Mouse (Mus musculus) liver, embryonic 11.5 days (tissue): ENCODE results near the gene Dnaja3. TPM values are rescaled to one million over a fixed set of nuclear protein-coding genes. Genes with fewer than 3 reads are reported as not detected.
A peak's percentile ranks its signal among the peaks of the same experiment; 100 is the strongest.

Source experiments
- ATAC-seq: fragments of 200-750 bp; cut with Nextera tagmentation; replicated peaks from 2 replicates; pipeline ENCODE4 v1.8.0; 2017; ENCODE audit warnings: moderate number of reproducible peaks, mild to moderate bottlenecking, moderate TSS enrichment, moderate library complexity; ENCODE audit not compliant: low FRiP score
- DNase-seq: peaks from one replicate; pipeline ENCODE4 v3.0.0-alpha.2; 2017; ENCODE audit warnings: low spot score
- H3K27ac ChIP-seq: fragments of 300-500 bp; sonication (generic); 2 replicates; pipeline ENCODE4 v1.5.1; 2014; ENCODE audit warnings: mild to moderate bottlenecking, low read depth, low read length, control low read depth
- H3K27me3 ChIP-seq: fragments of 300-500 bp; sonication (generic); replicated peaks from 2 replicates; pipeline ENCODE4 v1.6.1; 2014; ENCODE audit warnings: low read length, mixed read lengths; ENCODE audit not compliant: control insufficient read depth, insufficient read depth
- H3K36me3 ChIP-seq: fragments of 300-500 bp; sonication (generic); 2 replicates; pipeline ENCODE4 v1.6.1; 2014; ENCODE audit warnings: mild to moderate bottlenecking, low read length, moderate library complexity, mixed read lengths; ENCODE audit not compliant: control insufficient read depth, insufficient read depth
- H3K4me1 ChIP-seq: fragments of 300-500 bp; sonication (generic); replicated peaks from 2 replicates; pipeline ENCODE4 v1.6.1; 2014; ENCODE audit warnings: low read length, mixed read lengths; ENCODE audit not compliant: control insufficient read depth, insufficient read depth
- H3K4me2 ChIP-seq: fragments of 300-500 bp; sonication (generic); 2 replicates; pipeline ENCODE4 v1.6.1; 2014; ENCODE audit warnings: mild to moderate bottlenecking, control low read depth, moderate library complexity
- H3K4me3 ChIP-seq: fragments of 300-500 bp; sonication (generic); 2 replicates; pipeline ENCODE4 v1.5.1; 2014; ENCODE audit warnings: low read depth, low read length, control low read depth
- H3K9ac ChIP-seq: fragments of 300-500 bp; sonication (generic); 2 replicates; pipeline ENCODE4 v1.6.1; 2014; ENCODE audit warnings: low read depth, low read length, control low read depth
- H3K9me3 ChIP-seq: fragments of 300-500 bp; sonication (generic); 2 replicates; pipeline ENCODE4 v1.6.1; 2016; ENCODE audit warnings: low read length, inconsistent platforms, mixed read lengths; ENCODE audit not compliant: control insufficient read depth
- WGBS: fragments of 180-500 bp; shearing (Covaris S2); extraction: QIAGEN DNeasy Blood & Tissue Kit; methylation state at CpG from one replicate; pipeline ENCODE4 v1.1.7; 2014; 5-methylcytosine and 5-hydroxymethylcytosine counted together
- polyA plus RNA-seq: library from polyadenylated mRNA; unstranded; fragments of >200 nt; fragmentation: Nextera tagmentation; extraction: Ambion mirVana; gene quantifications from 2 replicates; pipeline ENCODE4 v1.2.1, GENCODE M21; 2014

The Dnaja3 gene
- polyA plus RNA-seq, 1 experiment from 2014 or later, result 104 TPM

DNA sequence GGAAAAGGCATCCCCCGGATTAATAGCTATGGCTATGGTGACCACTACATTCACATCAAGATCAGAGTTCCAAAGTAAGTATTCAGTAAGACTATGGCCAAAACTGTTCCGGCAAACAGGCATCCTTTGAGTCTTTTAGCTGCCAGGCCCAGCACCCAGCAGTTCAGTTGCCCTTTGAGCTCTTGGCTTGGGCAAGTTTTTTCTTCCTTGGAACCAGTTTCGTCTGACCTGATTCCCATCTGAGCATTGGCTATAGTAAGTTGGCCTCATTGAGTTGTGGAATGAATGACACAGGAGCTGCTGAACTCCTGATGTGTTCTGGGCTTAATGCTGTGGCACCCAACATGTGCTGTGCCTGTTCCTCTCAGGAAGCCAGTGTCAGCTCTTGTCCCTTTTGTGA lies 61.4 kb downstream of the Dnaja3 start:
- 96% methylated on average over 3 of the region's 3 CpGs for WGBS
- Histone ChIP-seq H3K36me3 (peaks cover 60% of the 10 kb centered on the region), H3K4me3 (no peak overlapping the region), H3K4me2 (no peak overlapping the region), H3K9me3 (no peaks in the 10 kb centered on the region), H3K27me3 (no peaks in the 10 kb centered on the region), H3K4me1 (no peaks in the 10 kb centered on the region), H3K27ac (no peak overlapping the region), H3K9ac (no peak overlapping the region)
- DNase-seq (no peak), ATAC-seq (no peak)

DNA sequence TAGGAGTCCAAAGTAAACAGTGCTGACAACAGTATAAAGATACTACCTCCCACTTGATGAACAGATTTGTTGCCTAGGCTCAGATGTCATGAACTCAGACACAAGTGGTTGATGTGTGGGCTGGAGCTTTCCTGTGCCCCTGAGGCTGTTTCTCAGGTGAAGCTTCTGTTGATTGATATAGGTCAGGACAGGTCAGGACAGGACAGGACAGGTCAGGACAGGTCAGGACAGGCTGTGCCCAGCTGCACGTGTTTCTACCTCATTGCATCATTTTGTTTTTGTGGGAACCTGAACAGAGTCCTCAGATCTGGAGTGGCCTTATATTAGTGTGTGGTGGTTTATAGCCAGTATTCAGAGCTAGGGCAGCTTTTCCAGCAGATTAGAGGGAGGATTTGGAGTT lies 62.9 kb downstream of the Dnaja3 start:
- ATAC-seq, result no peak

DNA sequence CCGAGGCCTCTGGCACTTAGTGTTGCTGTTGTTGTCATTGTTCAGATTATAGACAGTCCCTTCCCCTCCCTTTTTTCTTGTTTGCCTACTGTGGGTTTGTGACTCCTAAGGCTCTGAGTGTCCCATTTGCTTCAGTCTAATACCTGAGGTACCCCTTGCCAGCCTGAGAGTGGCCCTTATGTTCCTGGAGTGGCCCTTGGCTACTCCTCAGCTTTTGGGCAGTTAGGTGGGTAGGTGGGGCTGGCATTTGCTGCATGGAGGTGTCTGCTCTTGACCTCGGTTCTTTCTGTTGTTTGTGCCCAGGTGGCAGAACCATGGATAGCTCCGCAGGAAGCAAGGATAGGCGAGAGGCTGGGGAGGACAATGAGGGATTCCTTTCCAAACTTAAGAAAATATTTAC lies 65.8 kb downstream of the Dnaja3 start:
- no peak overlapping the region for H3K27ac ChIP-seq
- H3K4me3 ChIP-seq, result no peak overlapping the region
- ATAC-seq (no peak), DNase-seq (no peak)
- no peaks in the 10 kb centered on the region for H3K4me1 ChIP-seq
- H3K36me3 ChIP-seq, result peaks cover 63% of the 10 kb centered on the region
- no peak overlapping the region for H3K9ac ChIP-seq
- no peaks in the 10 kb centered on the region for H3K9me3 ChIP-seq
- H3K4me2 ChIP-seq, result no peak overlapping the region
- 68% methylated on average over 4 of the region's 4 CpGs for WGBS
- H3K27me3 ChIP-seq, result no peaks in the 10 kb centered on the region

More for the DNA sequence above, 62.9 kb downstream of the Dnaja3 start:
- WGBS, result 67% methylated on average over 1 of the region's 1 CpGs
- H3K4me1 ChIP-seq, result no peaks in the 10 kb centered on the region
- no peaks in the 10 kb centered on the region for H3K9me3 ChIP-seq
- H3K27ac ChIP-seq, result no peak overlapping the region
- H3K4me2 ChIP-seq, result no peak overlapping the region
- H3K4me3 ChIP-seq, result no peak overlapping the region
- peaks cover 66% of the 10 kb centered on the region for H3K36me3 ChIP-seq
- no peak for DNase-seq
- H3K9ac ChIP-seq, result no peak overlapping the region
- H3K27me3 ChIP-seq, result no peaks in the 10 kb centered on the region

DNA sequence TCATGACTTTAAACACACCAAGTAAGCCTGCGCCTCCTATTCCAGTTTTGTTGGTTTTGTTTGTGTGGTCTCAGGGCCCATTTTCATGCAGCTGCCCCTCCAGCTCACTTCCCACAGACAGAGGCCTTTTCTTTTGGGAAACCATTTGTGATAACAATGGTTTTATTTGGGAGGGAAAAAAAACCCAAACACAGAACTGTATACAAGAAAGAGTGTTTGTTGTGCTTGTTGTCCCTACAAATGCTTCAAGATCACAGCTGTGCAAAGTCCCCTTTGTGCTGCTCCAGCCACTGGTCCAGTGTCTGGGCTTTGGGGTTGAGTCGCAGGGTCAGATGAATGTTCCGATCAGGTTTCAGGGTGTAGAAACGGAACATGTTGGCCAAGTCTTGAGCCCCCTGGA lies 71.4 kb downstream of the Dnaja3 start:
- 95% methylated on average over 4 of the region's 4 CpGs for WGBS
- Histone ChIP-seq H3K27ac (no peak overlapping the region), H3K4me3 (no peak overlapping the region), H3K9ac (no peak overlapping the region), H3K27me3 (no peaks in the 10 kb centered on the region), H3K9me3 (no peaks in the 10 kb centered on the region), H3K4me1 (no peaks in the 10 kb centered on the region), H3K4me2 (no peak overlapping the region), H3K36me3 (peaks cover 48% of the 10 kb centered on the region)
- DNase-seq (no peak), ATAC-seq (no peak)

DNA sequence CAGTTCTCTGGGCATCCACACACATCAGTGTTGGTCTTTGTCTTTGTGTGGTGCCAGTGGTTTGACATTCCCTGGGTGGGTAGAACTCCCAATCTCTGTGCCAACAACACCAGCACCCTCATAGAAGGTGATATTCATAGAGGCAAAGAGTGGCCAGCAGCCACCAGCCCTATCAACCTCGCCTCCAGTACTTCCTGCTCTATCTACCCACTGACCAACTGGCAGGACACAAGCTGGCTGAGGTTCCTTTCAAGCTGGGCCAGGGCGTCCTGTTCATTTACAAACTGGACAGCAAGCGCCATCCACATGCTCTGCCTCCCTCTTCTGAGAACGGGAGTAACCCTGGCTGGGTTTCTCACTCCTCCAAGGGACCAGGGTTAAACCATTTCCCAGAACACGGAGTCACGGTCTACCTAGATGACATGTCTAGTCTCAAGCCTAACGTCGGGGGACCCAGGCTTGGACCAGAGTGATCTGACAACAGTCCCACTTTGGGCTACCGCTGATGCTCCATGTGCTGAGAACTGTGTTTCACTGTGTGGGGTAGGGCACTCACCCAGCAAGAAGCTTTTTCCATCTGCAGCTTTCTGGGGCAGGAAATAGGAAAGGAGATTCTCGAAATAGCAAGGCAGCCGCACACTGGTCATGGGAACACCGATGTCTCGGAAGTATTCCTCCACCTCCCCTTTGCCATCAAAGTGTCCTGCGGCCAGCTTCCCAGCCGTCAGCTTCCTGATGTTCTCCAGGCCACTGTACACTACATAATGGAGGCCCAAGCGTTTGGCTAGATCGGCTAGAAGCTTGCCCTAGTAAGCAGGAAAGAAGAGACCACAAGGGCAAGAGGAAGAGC lies 74.3 kb downstream of the Dnaja3 start:
- Histone ChIP-seq H3K9me3 (no peaks in the 10 kb centered on the region), H3K4me1 (peaks cover 3% of the 10 kb centered on the region; the same call in 1 of the 2 replicates), H3K4me3 (no peak overlapping the region), H3K4me2 (no peak overlapping the region), H3K27ac (no peak overlapping the region), H3K27me3 (no peaks in the 10 kb centered on the region), H3K9ac (no peak overlapping the region), H3K36me3 (peaks cover 28% of the 10 kb centered on the region)
- 87% methylated on average over 17 of the region's 17 CpGs for WGBS
- DNase-seq (no peak), ATAC-seq (no peak)

DNA sequence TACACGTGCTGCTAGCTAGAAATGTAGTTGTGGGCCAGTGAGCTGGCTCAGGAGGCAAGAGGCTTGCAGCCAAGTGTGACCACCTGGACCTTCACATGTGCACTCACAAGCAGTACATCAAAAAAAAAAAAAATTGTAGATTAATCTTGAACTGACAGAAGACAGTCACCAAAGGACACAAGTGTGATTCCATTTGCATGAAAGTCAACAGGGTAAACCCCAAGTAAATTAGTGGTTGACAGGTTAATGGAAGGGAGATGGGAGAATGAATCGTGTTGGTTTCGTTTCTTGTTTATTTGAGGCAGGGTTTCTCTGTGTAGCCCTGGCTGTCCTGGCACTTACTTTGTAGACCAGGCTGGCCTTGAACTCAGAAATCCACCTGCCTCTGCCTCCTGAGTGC lies 78.1 kb downstream of the Dnaja3 start:
- Histone ChIP-seq H3K36me3 (peaks cover 15% of the 10 kb centered on the region), H3K27ac (no peak overlapping the region), H3K4me2 (peak overlapping the region; percentile 63), H3K9me3 (no peaks in the 10 kb centered on the region), H3K4me3 (peak overlapping the region; percentile 76), H3K4me1 (peaks cover 6% of the 10 kb centered on the region; the same call in 1 of the 2 replicates), H3K27me3 (no peaks in the 10 kb centered on the region), H3K9ac (peak overlapping the region; percentile 86; the same call in 1 of the 2 replicates)
- 65% methylated on average over 3 of the region's 3 CpGs for WGBS
- ATAC-seq (no peak), DNase-seq (no peak)

DNA sequence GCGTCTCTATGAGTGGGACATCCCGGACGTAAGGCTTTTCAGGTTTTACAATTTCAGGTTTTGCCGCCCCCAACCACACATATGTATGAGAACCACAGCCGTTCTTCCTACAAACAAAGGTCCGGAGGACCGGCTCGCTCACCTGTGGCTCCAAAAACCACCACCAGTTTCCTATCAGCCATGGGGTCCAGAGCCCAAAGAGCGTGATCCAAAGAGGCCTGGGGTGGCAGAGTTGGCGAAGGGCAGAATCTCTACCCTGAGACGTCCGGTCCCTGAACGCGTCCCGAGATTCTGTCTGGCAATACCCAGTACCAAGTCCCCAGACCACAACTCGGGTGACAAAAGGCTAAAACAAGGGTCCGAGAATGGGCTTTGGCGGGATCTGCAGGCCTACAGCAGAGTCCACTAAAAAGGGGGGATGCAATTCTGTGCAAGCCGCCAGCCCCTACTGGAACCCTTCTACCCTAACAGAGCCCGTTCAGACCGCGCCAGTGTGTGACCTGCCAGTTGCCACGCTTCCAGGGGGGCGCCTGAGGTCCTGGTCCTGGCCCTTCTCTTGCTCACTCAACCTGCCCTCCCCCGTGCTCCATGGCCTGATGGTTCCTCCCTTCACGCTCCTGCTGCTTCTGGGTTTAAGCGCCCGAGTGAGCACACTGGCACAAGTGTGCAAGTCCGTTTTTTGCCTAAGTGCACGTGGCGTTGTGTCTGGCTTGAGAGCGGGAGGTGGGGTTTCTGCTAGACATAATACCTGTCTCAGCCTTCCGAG lies 79.1 kb downstream of the Dnaja3 start, which contains the start of gene Nmral1:
TSS of gene Nmral1 (minus strand) at position 604 of the 766 bp plus-strand sequence.
- WGBS, result 22% methylated on average over 33 of the region's 33 CpGs
- peak within 1 kb of the TSS; percentile 63 for H3K4me2 ChIP-seq
- H3K4me1 ChIP-seq, result peaks cover 9% of the 10 kb centered on the region; the same call in 1 of the 2 replicates
- DNase-seq (peak; percentile 83), ATAC-seq (peak; percentile 88)
- peaks cover 14% of the 10 kb centered on the region for H3K36me3 ChIP-seq
- H3K9me3 ChIP-seq, result no peaks in the 10 kb centered on the region
- H3K9ac ChIP-seq, result peak within 1 kb of the TSS; percentile 86
- H3K27ac ChIP-seq, result peak within 1 kb of the TSS; percentile 74
- H3K27me3 ChIP-seq, result no peaks in the 10 kb centered on the region
- peak within 1 kb of the TSS; percentile 76 for H3K4me3 ChIP-seq

DNA sequence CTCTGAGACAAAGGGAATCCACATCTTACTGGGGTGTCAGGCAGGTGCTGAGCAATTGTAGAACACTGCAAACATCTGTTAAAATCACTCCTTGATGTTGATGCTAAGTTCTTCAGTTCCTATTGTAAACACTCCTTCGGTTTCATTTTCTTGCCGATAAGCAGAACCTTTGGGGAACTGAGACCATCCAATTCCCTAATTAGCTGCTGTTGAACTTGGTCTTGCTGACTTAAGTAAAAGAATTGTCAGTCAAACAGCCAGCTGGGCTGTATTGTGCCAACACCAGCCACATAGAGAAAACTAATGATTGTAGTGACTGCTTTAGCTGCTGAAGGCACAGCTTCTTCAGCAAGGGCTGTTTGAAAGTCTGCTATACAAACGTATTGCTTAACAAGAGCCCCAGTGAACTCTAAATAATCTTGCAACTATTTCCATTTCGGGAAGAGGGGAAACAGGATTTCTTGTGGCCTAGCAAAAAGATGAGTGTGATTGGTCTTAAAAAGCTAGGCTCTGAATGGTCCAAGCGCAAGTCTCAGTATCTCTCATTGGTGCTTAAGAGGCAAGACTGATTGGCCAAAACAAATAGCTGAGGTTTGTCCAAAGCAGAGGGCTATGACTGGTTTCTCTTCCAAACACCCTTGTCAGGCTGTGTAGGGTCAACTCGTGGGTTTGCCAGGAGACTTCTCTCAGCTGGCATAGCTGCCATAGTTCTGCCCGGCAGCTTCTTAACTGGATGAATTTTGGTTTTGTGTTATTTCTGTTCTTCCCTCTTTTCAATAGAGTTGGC lies 82.5 kb downstream of the Dnaja3 start:
- DNase-seq (no peak), ATAC-seq (no peak)
- H3K27ac ChIP-seq, result no peak overlapping the region
- peaks cover 17% of the 10 kb centered on the region for H3K4me1 ChIP-seq
- H3K4me2 ChIP-seq, result 0 out of 2 replicates have a peak overlapping the region, but pooled peaks have one; percentile 23
- WGBS, result 61% methylated on average over 7 of the region's 7 CpGs
- H3K36me3 ChIP-seq, result no peaks in the 10 kb centered on the region
- no peak overlapping the region for H3K9ac ChIP-seq
- no peaks in the 10 kb centered on the region for H3K27me3 ChIP-seq
- no peaks in the 10 kb centered on the region for H3K9me3 ChIP-seq
- H3K4me3 ChIP-seq, result no peak overlapping the region
